Mouse (Mus musculus): ENCODE data around the gene Gm43517.

GRCm38 (mm10) chr12:49417963-49418362, 33.0 kb downstream of the Gm43517 start:
- TF ChIP-seq CTCF (IDR thresholded peaks at IDR 0.05; ENCODE audit: borderline replicate concordance, control insufficient read depth, extremely low read depth, insufficient read depth, low read length, poor library complexity) (no peak), POLR2A (IDR thresholded peaks at IDR 0.05; ENCODE audit: control insufficient read depth, extremely low read depth, insufficient read depth, low read length, poor library complexity) (no peak)
